Mouse (Mus musculus) forebrain, embryonic 14.5 days (tissue): ENCODE measurements around the gene Hs6st3. TPM values are rescaled to one million over a fixed set of nuclear protein-coding genes. Genes with fewer than 3 reads are reported as not detected.
"Not testable (repeated sequence)": the region's sequence is repeated elsewhere in the genome, so short reads cannot be mapped to it uniquely, and the experiment has no call there.

ENCODE experiments used
- ATAC-seq: fragments of 200-750 bp; cut with Nextera tagmentation; 2 replicates; pipeline ENCODE4 v1.8.0; 2017; ENCODE audit warnings: mild to moderate bottlenecking, moderate library complexity
- DNase-seq: peaks from one replicate; pipeline ENCODE4 v3.0.0-alpha.2; 2015; ENCODE audit warnings: low spot score
- H3K27ac ChIP-seq: fragments of 300-500 bp; sonication (generic); 2 replicates; pipeline ENCODE4 v1.5.1; 2014; ENCODE audit warnings: low read depth, mild to moderate bottlenecking, control low read depth, low read length, moderate library complexity
- H3K27me3 ChIP-seq: fragments of 300-500 bp; sonication (generic); replicated peaks from 2 replicates; pipeline ENCODE4 v1.6.1; 2014; ENCODE audit warnings: low read length, control low read depth, mixed read lengths; ENCODE audit not compliant: control insufficient read depth, insufficient read depth
- H3K36me3 ChIP-seq: fragments of 300-500 bp; sonication (generic); 2 replicates; pipeline ENCODE4 v1.6.1; 2014; ENCODE audit warnings: low read length, control low read depth; ENCODE audit not compliant: control insufficient read depth, insufficient read depth
- H3K4me1 ChIP-seq: fragments of 300-500 bp; sonication (generic); 2 replicates; pipeline ENCODE4 v1.6.1; 2014; ENCODE audit warnings: antibody characterized with exemption, low read length, control low read depth; ENCODE audit not compliant: control insufficient read depth, insufficient read depth
- H3K4me2 ChIP-seq: fragments of 300-500 bp; sonication (generic); 2 replicates; pipeline ENCODE4 v1.6.1; 2014; ENCODE audit warnings: mild to moderate bottlenecking, control low read depth, low read length
- H3K4me3 ChIP-seq: fragments of 300-500 bp; sonication (generic); 2 replicates; pipeline ENCODE4 v1.5.1; 2014; ENCODE audit warnings: low read depth, low read length, control low read depth
- H3K9ac ChIP-seq: fragments of 300-500 bp; sonication (generic); 2 replicates; pipeline ENCODE4 v1.6.1; 2014; ENCODE audit warnings: mild to moderate bottlenecking, low read length, control low read depth, moderate library complexity
- H3K9me3 ChIP-seq: fragments of 300-500 bp; sonication (generic); replicated peaks from 2 replicates; pipeline ENCODE4 v1.6.1; 2016; ENCODE audit warnings: low read length, control low read depth, mixed read lengths; ENCODE audit not compliant: control insufficient read depth
- WGBS: fragments of 180-500 bp; shearing (Covaris S2); extraction: QIAGEN DNeasy Blood & Tissue Kit; methylation state at CpG from one replicate; pipeline ENCODE4 v1.1.7; 2014; 5-methylcytosine and 5-hydroxymethylcytosine counted together
- polyA plus RNA-seq: library from polyadenylated mRNA; unstranded; fragments of >200 nt; fragmentation: Nextera tagmentation; extraction: Ambion mirVana; gene quantifications from 2 replicates; pipeline ENCODE4 v1.2.1, GENCODE M21; 2014

Hs6st3 gene
- polyA plus RNA-seq, 1 experiment from 2014 or later: 0.50 TPM

DNA sequence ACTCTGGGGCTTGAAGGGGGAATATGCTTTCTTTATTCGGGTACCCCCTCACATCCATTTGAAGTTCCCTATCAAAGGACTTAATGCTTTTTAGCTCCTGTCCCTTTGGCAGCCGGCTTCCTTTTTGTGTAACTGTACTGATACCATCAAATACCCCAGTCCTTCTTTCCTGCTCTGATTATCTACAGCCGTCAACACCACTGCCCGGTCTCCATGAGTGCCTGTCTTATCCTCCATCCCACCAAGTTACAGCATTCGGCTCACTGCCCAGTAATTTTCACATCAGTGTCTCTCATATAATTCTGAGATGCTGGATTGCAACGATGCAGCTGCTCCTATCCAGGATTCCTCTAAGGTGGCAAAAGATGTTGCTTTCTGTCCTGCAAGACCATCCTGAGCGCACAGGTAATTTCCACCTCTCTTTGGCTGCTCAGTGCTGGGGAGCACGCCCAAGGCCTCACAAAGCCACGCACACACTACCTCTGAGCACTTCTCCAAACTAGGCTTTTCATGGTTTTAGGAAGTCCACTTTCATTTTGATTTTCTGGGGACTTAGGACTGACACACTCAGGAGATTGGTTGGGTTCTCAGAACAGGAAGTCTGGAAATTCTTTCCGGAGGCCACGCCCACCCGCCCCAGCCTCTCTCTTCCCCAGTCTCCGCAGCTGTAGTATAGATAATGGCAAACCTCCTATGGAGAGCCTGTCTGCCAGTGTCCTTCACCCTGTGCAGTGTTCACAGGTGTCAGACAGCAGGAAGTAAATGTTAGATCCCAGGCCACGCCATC is 122.2 kb downstream of the Hs6st3 start:
- 78% methylated on average over 14 of the region's 14 CpGs for WGBS
- DNase-seq: peak; percentile 26
- H3K4me1 ChIP-seq: no peaks in the 10 kb centered on the region
- no peak overlapping the region for H3K4me3 ChIP-seq
- ATAC-seq: no peak
- H3K36me3 ChIP-seq: no peaks in the 10 kb centered on the region
- H3K27ac ChIP-seq: no peak overlapping the region
- H3K9ac ChIP-seq: no peak overlapping the region
- no peaks in the 10 kb centered on the region for H3K9me3 ChIP-seq
- no peaks in the 10 kb centered on the region for H3K27me3 ChIP-seq
- H3K4me2 ChIP-seq: no peak overlapping the region

DNA sequence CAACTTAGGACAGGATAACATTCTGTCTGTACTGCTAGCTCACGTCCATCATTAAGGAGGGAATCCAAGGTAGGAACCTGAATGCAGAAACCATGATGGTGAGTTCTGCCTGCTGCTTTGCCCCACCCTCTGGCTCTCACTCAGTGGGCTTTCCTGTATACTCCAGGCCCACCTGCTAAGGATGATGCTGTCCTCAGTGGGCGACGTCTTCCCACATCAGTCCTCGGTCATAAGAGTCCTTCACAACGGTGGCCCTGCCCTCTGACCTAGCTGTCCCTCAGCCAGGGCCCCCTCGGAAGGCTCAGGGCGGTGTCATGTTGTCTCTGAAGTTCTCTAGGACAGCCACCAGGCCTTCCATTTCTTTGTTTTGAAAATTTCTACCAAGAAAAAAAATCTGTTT is 128.2 kb downstream of the Hs6st3 start:
- no peak for ATAC-seq
- 87% methylated on average over 7 of the region's 7 CpGs for WGBS
- Histone ChIP-seq H3K9ac (no peak overlapping the region), H3K27ac (no peak overlapping the region), H3K4me2 (no peak overlapping the region), H3K27me3 (no peaks in the 10 kb centered on the region), H3K4me1 (no peaks in the 10 kb centered on the region), H3K36me3 (no peaks in the 10 kb centered on the region), H3K9me3 (no peaks in the 10 kb centered on the region), H3K4me3 (no peak overlapping the region)
- no peak for DNase-seq

GRCm38 (mm10) chr14:119273088-119273487 is 134.9 kb downstream of the Hs6st3 start:
- Histone ChIP-seq H3K36me3 (no peaks in the 10 kb centered on the region), H3K4me3 (no peak overlapping the region), H3K4me1 (no peaks in the 10 kb centered on the region), H3K27me3 (no peaks in the 10 kb centered on the region), H3K9me3 (no peaks in the 10 kb centered on the region), H3K9ac (no peak overlapping the region), H3K27ac (no peak overlapping the region), H3K4me2 (no peak overlapping the region)
- 83% methylated on average over 7 of the region's 7 CpGs for WGBS
- ATAC-seq (no peak), DNase-seq (no peak)

- not testable (repeated sequence) for H3K9ac ChIP-seq, ATAC-seq, H3K4me3 ChIP-seq, H3K9me3 ChIP-seq, DNase-seq, H3K4me2 ChIP-seq, H3K36me3 ChIP-seq, H3K4me1 ChIP-seq, H3K27ac ChIP-seq, H3K27me3 ChIP-seq
- whole genome bisulfite sequencing: 93% methylated on average over 10 of the region's 15 CpGs
Observed at GRCm38 (mm10) chr14:119278156-119278555, 140.0 kb downstream of the Hs6st3 start.

DNA sequence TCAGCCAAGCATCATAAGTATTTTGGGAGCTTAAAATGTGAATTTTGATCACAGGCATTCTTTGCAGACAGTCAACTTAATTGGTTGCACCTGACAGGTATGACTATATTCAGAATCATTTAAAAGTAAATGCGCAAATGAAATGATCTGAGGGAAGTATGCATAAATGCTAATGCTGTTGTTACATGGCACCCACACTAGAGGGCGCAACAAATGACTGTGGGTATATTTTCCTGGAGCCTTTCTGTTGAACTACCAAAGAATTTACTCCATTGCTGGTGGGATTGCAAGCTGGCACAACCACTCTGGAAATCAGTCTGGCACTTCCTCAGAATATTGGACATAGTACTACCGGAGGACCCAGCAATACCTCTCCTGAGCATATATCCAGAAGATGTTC is 145.8 kb downstream of the Hs6st3 start:
- H3K36me3 ChIP-seq: no peaks in the 10 kb centered on the region
- WGBS: 80% methylated on average over 3 of the region's 3 CpGs
- H3K27ac ChIP-seq: no peak overlapping the region
- no peak for ATAC-seq
- no peak overlapping the region for H3K9ac ChIP-seq
- DNase-seq: no peak
- H3K4me3 ChIP-seq: no peak overlapping the region
- no peaks in the 10 kb centered on the region for H3K4me1 ChIP-seq
- no peak overlapping the region for H3K4me2 ChIP-seq
- H3K27me3 ChIP-seq: no peaks in the 10 kb centered on the region
- H3K9me3 ChIP-seq: no peaks in the 10 kb centered on the region

DNA sequence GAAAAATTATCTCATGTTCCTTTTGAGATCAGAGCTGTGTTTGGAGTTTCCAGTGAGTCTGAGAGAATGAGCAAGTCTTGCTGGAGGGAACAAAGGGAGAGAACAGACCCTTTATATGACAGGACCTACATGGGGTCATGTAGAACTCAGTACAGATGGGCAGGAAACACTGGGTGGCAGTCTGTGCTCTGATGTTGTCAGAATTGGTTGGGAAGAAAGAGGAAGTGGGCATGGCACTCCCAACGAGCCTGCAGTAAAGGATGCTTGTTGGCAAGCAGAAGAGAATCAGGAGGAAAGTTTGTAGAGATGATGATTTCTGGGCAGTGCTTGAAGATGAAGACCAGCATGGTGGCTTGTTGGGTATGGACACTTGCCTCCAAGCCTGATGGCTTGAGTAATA is 151.5 kb downstream of the Hs6st3 start:
- H3K4me3 ChIP-seq: no peak overlapping the region
- H3K27ac ChIP-seq: no peak overlapping the region
- ATAC-seq (no peak), DNase-seq (no peak)
- H3K4me1 ChIP-seq: no peaks in the 10 kb centered on the region
- 54% methylated on average over 1 of the region's 1 CpGs for WGBS
- no peak overlapping the region for H3K9ac ChIP-seq
- H3K4me2 ChIP-seq: no peak overlapping the region
- no peaks in the 10 kb centered on the region for H3K27me3 ChIP-seq
- H3K9me3 ChIP-seq: no peaks in the 10 kb centered on the region
- no peaks in the 10 kb centered on the region for H3K36me3 ChIP-seq

- Histone ChIP-seq H3K9me3 (no peaks in the 10 kb centered on the region), H3K36me3 (no peaks in the 10 kb centered on the region), H3K4me2 (no peak overlapping the region), H3K27ac (no peak overlapping the region), H3K9ac (no peak overlapping the region), H3K4me1 (no peaks in the 10 kb centered on the region), H3K4me3 (no peak overlapping the region), H3K27me3 (no peaks in the 10 kb centered on the region)
- no peak for DNase-seq
- 86% methylated on average over 6 of the region's 6 CpGs for WGBS
- ATAC-seq: no peak
Observed at GRCm38 (mm10) chr14:119294071-119294470, 155.9 kb downstream of the Hs6st3 start.

GRCm38 (mm10) chr14:119306461-119306860 is 168.3 kb downstream of the Hs6st3 start:
- Histone ChIP-seq H3K36me3 (no peaks in the 10 kb centered on the region), H3K4me3 (no peak overlapping the region), H3K4me2 (no peak overlapping the region), H3K9ac (no peak overlapping the region), H3K27ac (no peak overlapping the region), H3K27me3 (no peaks in the 10 kb centered on the region), H3K9me3 (no peaks in the 10 kb centered on the region), H3K4me1 (no peaks in the 10 kb centered on the region)
- 70% methylated on average over 3 of the region's 3 CpGs for WGBS
- DNase-seq: no peak
- no peak for ATAC-seq

DNA sequence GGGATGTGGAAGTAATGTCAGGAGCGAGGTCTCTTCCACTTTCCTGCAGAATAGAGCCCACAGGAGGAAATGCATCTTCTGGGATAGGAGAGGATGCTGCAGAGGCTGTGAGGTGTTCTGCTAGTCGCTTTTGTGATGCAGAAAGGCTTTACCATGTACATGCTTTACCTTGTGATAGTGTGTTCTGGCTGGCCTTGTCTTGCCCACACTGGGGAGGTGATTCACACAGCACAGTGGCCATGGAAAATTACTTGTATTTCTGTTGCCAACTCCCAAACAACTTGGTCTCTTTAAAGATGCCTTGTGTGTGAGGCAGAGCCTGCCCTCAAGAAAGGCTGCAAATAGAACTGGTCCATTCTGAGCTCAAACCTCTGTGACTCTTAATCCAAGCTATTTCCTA is 180.2 kb downstream of the Hs6st3 start:
- H3K27me3 ChIP-seq: no peaks in the 10 kb centered on the region
- no peak overlapping the region for H3K4me2 ChIP-seq
- DNase-seq (no peak), ATAC-seq (no peak)
- H3K9ac ChIP-seq: no peak overlapping the region
- no peak overlapping the region for H3K4me3 ChIP-seq
- no peaks in the 10 kb centered on the region for H3K9me3 ChIP-seq
- H3K36me3 ChIP-seq: no peaks in the 10 kb centered on the region
- H3K27ac ChIP-seq: no peak overlapping the region
- H3K4me1 ChIP-seq: no peaks in the 10 kb centered on the region
- WGBS: 80% methylated on average over 2 of the region's 2 CpGs
